Mouse (Mus musculus) olfactory bulb, adult 2 months (tissue): Measurements from ENCODE around the gene Letm1.

Source experiments
- CTCF ChIP-seq: fragments of 200-500 bp; IDR thresholded peaks from 2 replicates; pipeline ENCODE4 v1.5.1; 2012; ENCODE audit warnings: low read depth, mild to moderate bottlenecking, low read length, moderate library complexity; ENCODE audit not compliant: insufficient read depth
- POLR2A ChIP-seq: fragments of 200-500 bp; IDR thresholded peaks from 2 replicates; pipeline ENCODE4 v1.6.1; 2012; ENCODE audit warnings: mild to moderate bottlenecking, low read depth, low read length, moderate library complexity; ENCODE audit not compliant: insufficient read depth

DNA sequence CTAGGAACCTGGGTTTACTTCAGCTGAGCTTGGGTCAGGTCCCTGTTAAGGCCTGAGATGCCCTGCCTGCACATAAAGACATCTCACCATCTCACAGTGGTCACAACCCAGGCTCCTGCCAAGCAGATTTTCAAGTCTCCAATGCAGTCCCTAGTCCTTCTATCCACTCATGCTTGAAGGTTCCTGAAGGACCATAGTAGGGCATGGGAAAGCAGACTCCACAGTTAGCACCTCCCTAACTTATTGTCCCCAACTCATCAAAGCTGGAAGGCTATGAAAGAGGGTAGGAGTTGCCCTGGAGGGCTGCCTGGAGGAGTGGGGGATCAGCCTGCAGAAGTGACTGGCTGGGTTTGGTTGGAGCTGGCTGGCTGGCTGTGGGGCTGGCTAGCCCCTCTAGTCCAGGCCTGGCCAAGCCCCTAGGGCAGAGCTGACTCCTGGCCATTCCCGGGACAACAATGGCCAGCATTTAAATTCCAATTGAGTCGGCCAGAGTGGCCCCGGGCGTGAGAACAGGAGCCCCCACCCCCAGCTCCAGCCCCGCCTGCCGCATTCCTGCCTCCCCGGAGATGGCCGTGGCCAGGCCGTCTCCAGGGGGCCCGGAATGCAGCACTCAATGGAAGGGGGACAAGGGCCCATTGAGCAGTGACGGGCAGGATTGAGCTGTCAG is 77.5 kb downstream of the Letm1 start:
- no peak for TF ChIP-seq CTCF
- no peak for TF ChIP-seq POLR2A
